Mouse (Mus musculus) ES-E14 (cell line): ENCODE data around the gene Hoxb5.

ENCODE experiments used
- MAFK ChIP-seq: IDR thresholded peaks from 2 replicates; pipeline ENCODE4 v1.6.1; 2014; ENCODE audit warnings: mild to moderate bottlenecking, low read depth, low read length, inconsistent platforms; ENCODE audit not compliant: insufficient read depth
- ZC3H11A ChIP-seq: IDR thresholded peaks from 2 replicates; pipeline ENCODE4 v1.6.1; 2012; ENCODE audit warnings: low read depth, mild to moderate bottlenecking, inconsistent platforms, low read length, borderline replicate concordance
- ZNF384 ChIP-seq: IDR thresholded peaks from 2 replicates; pipeline ENCODE4 v1.6.1; 2012; ENCODE audit warnings: low read depth, low read length, inconsistent platforms

DNA sequence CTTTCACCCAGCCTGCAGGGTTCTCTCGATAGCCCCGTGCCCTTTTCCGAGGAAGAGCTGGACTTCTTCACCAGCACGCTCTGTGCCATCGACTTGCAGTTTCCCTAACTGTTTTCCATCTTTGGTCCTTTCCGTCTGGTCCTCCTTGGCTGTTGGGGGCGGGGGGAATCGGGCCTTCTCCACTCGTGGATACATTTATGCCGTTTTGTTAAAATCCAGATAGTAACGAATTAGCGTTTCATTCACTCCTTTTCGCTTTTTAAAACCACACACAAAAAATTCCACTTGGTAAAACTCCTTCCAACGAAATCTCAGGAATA is 50.3 kb downstream of the Hoxb5 start:
- TF ChIP-seq ZNF384 (no peak), MAFK (no peak), ZC3H11A (no peak)
